Mouse (Mus musculus) ovary, adult 10 weeks (tissue): ENCODE results near the gene Acvr1b. TPM values are rescaled to one million over a fixed set of nuclear protein-coding genes. Genes with fewer than 3 reads are reported as not detected.

ENCODE experiments used
- polyA plus RNA-seq: library from polyadenylated mRNA; stranded (reverse); fragments of 350-450 nt; fragmentation: Illumina TruSeq; extraction: RNeasy Lipid Tissue Mini Kit (QIAGEN cat#74804); gene quantifications from one replicate; pipeline ENCODE4 v1.2.3, GENCODE M21; 2014

Acvr1b gene
- 8.6 TPM for polyA plus RNA-seq

GRCm38 (mm10) chr15:101173421-101174211 lies at the start of gene Acvr1b:
Gene Acvr1b, plus strand, starts transcription at chr15:101174067.

DNA sequence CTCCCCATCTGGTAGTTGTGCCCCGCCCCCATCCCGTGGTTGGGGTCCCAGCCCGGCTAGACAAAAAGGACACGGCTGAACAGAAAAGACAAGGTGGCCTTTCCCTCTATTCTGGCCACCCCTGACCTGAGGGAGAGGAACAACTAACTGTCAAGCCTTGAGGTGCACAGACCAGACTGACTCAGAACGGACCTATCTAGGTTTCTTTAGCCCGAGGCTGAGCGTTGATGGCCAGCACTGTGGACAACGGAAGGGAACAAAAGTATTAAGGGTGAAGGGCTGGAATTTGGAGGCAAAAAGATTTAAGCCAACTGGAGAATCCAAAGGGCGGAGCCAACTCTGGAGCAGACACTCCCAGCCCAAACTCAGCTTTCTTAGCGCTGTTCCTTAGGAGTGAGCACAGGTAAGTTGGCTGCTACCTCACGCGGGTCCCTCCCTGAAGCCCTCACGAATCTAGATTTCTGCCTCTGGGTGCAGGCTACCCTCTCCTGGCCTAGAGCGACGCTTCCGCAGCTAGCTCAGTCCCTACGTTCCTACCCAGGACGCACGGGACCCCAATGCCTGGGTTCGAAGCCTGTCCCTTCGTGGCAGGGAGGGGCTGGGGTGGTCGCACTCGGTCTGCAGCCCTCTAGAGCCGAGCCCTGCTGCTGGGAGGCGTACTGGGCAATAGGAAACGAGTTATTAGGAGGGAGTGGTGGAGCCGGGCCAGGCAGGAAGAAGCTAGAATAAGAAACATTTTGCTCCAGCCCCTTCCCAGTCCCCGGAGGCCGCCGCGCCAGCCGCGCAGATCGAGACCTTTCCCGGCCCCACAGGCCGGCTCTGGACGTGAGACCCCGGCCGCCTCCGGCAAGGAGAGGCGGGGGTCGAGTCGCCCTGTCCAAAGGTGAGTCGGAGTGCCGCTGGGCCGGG lies 45.4 kb upstream of the Acvr1b start, which contains the start of gene Acvrl1:
Gene Acvrl1 (plus strand): TSS at position 342 of the 909 bp plus-strand sequence.

GRCm38 (mm10) chr15:101224006-101224906 lies 50.4 kb downstream of the Acvr1b start, which contains the start of gene Grasp:
Gene Grasp, plus strand, starts transcription at chr15:101224188.

DNA sequence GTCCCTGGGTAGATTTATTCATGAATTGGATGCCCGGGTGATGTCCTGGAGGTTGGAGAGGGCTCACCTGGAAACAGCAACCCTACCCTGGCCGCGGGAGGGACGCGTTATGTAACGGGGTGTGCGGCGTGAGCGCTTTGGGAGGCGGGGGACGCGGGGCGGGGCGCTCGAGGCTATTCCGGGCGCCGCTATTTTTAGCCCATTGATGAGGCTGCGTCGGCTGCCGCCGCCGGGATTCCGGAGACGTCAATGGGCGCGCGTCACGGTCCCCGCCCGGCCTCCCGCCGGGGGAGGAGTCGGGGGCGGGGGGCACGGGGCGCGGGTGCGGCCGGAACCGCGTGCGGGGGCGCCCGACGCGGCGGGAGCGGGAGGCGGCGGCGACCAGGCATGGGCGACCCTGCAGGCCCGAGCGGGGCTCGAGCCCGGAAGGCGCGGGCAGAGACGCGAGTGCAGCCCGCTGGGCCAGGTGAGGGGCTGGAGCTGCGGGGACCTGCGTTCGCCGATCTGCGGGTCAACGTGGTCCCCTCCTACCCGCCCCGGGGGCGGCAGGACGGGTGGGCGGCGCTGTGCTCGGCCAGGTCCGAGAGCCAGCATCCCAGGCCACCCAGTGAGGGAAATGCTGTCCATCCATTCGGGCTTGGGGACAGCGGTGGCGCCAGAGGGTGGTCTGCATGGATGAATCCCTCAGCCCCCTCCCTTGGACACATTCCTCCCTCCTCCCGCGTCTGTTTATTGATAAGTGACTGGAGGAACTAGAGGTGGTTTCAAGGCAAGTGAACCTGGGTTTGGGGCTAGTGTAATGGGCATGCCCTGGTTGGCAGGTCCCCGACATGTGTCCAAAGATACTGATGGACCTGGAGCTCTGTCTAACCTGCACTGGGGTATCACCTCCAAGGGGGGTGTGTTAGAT lies 80.3 kb downstream of the Acvr1b start, which contains the start of gene Nr4a1:
Gene Nr4a1 (plus strand): TSS at position 384 of the 910 bp plus-strand sequence.

Other genes starting within 250 kb of the Acvr1b start
- not detected for gene Gm47841, start 126.7 kb upstream of the Acvr1b start, polyA plus RNA-seq
- gene Fignl2, start 95.5 kb upstream of the Acvr1b start, polyA plus RNA-seq, result 1.1 TPM
- not detected for gene Ankrd33, start 58.3 kb upstream of the Acvr1b start, polyA plus RNA-seq
- gene Acvrl1, start 45.5 kb upstream of the Acvr1b start, polyA plus RNA-seq, result 1.4 TPM
- gene Grasp, start 50.1 kb downstream of the Acvr1b start, polyA plus RNA-seq, result 0.60 TPM
- 2.3 TPM for gene Nr4a1, start 80.2 kb downstream of the Acvr1b start, polyA plus RNA-seq
- not detected for gene Atg101, start 110.2 kb downstream of the Acvr1b start, polyA plus RNA-seq
- 1.1 TPM for gene 6030408B16Rik, start 119.1 kb downstream of the Acvr1b start, polyA plus RNA-seq
- gene Krt80, start 196.1 kb downstream of the Acvr1b start, polyA plus RNA-seq, result 0.31 TPM
- 1.5 TPM for gene Krt7, start 237.0 kb downstream of the Acvr1b start, polyA plus RNA-seq